Mouse (Mus musculus) midbrain, embryonic 11.5 days (tissue): ENCODE measurements around the gene Eef2. TPM values are rescaled to one million over a fixed set of nuclear protein-coding genes. Genes with fewer than 3 reads are reported as not detected.

Experiments
- polyA plus RNA-seq: library from polyadenylated mRNA; unstranded; fragments of >200 nt; fragmentation: Nextera tagmentation; extraction: Ambion mirVana; gene quantifications from 2 replicates; pipeline ENCODE4 v1.2.1, GENCODE M21; 2014

Gene Eef2
- polyA plus RNA-seq, 1 experiment from 2014 or later = 422 TPM

Other genes with a start within 250 kb of the Eef2 start
- gene Gadd45b, start 246.6 kb upstream of the Eef2 start, polyA plus RNA-seq = 10.1 and 11.3 TPM in 2 replicates
- 6.6 and 7.0 TPM in 2 replicates for gene Gng7, start 161.7 kb upstream of the Eef2 start, polyA plus RNA-seq
- gene Diras1, start 151.0 kb upstream of the Eef2 start, polyA plus RNA-seq = 3.1 and 3.3 TPM in 2 replicates
- 9.1 and 10.1 TPM in 2 replicates for gene Slc39a3, start 139.2 kb upstream of the Eef2 start, polyA plus RNA-seq
- 200 and 232 TPM in 2 replicates for gene Sgta, start 116.5 kb upstream of the Eef2 start, polyA plus RNA-seq
- 44.1 and 51.4 TPM in 2 replicates for gene Thop1, start 106.6 kb upstream of the Eef2 start, polyA plus RNA-seq
- 0.08 and 0.34 TPM in 2 replicates for gene Creb3l3, start 77.8 kb upstream of the Eef2 start, polyA plus RNA-seq
- 189 and 210 TPM in 2 replicates for gene Map2k2, start 70.7 kb upstream of the Eef2 start, polyA plus RNA-seq
- gene Zbtb7a, start 41.4 kb upstream of the Eef2 start, polyA plus RNA-seq = 5.3 and 5.6 TPM in 2 replicates
- 42.1 and 46.5 TPM in 2 replicates for gene Pias4, start 8.7 kb upstream of the Eef2 start, polyA plus RNA-seq
- gene Dapk3, start 6.4 kb downstream of the Eef2 start, polyA plus RNA-seq = 49.7 and 50.6 TPM in 2 replicates
- gene 4930442H23Rik, start 7.2 kb downstream of the Eef2 start, polyA plus RNA-seq = not detected in 2 replicates
- not detected in 2 replicates for gene Nmrk2, start 25.4 kb downstream of the Eef2 start, polyA plus RNA-seq
- gene Atcay, start 54.2 kb downstream of the Eef2 start, polyA plus RNA-seq = 21.2 and 22.2 TPM in 2 replicates
- gene Zfr2, start 56.5 kb downstream of the Eef2 start, polyA plus RNA-seq = 3.0 and 3.8 TPM in 2 replicates
- gene Matk, start 76.3 kb downstream of the Eef2 start, polyA plus RNA-seq = 2.5 and 2.7 TPM in 2 replicates
- gene Mrpl54, start 90.3 kb downstream of the Eef2 start, polyA plus RNA-seq = 198 and 205 TPM in 2 replicates
- 25.4 and 31.2 TPM in 2 replicates for gene Apba3, start 90.3 kb downstream of the Eef2 start, polyA plus RNA-seq
- gene Tjp3, start 115.0 kb downstream of the Eef2 start, polyA plus RNA-seq = 3.9 and 4.0 TPM in 2 replicates
- 42.0 and 46.2 TPM in 2 replicates for gene Pip5k1c, start 116.3 kb downstream of the Eef2 start, polyA plus RNA-seq
- 31.9 and 36.8 TPM in 2 replicates for gene Cactin, start 144.5 kb downstream of the Eef2 start, polyA plus RNA-seq
- gene Tbxa2r, start 152.1 kb downstream of the Eef2 start, polyA plus RNA-seq = 2.4 and 2.6 TPM in 2 replicates
- gene Gipc3, start 166.6 kb downstream of the Eef2 start, polyA plus RNA-seq = 0.04 TPM in 1 of 2 replicates, not detected in the other
- gene Hmg20b, start 173.8 kb downstream of the Eef2 start, polyA plus RNA-seq = 89.1 and 97.7 TPM in 2 replicates
- gene Mfsd12, start 180.9 kb downstream of the Eef2 start, polyA plus RNA-seq = 2.8 and 4.4 TPM in 2 replicates
- gene 4930404N11Rik, start 189.2 kb downstream of the Eef2 start, polyA plus RNA-seq = 0.12 TPM in 1 of 2 replicates, not detected in the other
- 94.3 and 104 TPM in 2 replicates for gene Fzr1, start 201.9 kb downstream of the Eef2 start, polyA plus RNA-seq
- gene Dohh, start 207.8 kb downstream of the Eef2 start, polyA plus RNA-seq = 43.3 and 53.7 TPM in 2 replicates
- 2.7 and 2.9 TPM in 2 replicates for gene Gm48551, start 207.8 kb downstream of the Eef2 start, polyA plus RNA-seq
- gene Gm48552, start 212.4 kb downstream of the Eef2 start, polyA plus RNA-seq = 0.20 and 0.47 TPM in 2 replicates
- gene Smim24, start 216.4 kb downstream of the Eef2 start, polyA plus RNA-seq = 2.3 and 2.7 TPM in 2 replicates